Mouse (Mus musculus): ENCODE measurements around the gene Qrfp.

Qrfp gene

GRCm38 (mm10) chr2:31810444-31810843 lies at the start of gene Qrfp:
TSS of gene Qrfp (minus strand) at chr2:31810580.
- no peak for DNase-seq (ENCODE audit: low spot score in 2 of 2)

DNA sequence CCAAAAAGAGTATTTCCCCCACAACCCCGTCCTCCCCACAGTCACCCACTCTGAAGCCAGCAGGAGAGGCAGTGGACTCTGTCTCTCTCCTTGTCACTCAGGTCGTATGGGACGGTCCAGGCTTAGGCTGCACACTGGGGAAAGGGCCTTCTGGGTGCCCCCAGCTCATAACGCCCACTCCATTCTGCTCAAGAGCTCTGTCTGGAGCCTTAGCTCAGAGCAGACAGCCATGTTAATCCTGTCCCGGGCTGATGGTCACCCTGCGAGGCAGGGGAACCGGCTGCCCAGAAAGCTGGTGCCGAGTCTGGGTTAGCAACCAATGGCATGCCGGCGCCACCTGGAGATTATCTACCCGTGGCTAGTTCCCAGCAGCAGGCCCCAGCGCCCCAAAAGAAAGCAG lies 48.1 kb upstream of the Qrfp start:
- DNase-seq (ENCODE audit: low spot score in 2 of 2) = no peak

DNA sequence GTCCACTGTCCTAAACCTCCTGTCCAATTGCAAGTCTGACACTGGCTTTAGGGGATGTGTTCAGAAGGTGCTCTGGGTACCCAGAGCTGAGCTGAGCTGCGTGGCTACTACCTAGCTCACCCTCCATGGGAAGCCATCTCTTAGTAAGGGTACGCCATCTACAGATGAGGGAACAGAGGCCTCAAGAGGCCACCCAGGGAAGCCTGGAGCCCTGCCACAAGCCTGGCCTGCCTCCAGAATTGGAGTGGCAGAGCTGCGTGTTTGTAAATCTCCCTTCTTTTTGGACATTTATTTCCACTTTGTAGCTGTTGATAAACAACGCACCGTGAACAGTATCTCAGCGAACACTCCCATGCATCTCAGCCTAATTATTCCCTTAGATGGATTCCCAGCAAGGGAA lies 46.8 kb upstream of the Qrfp start:
- DNase-seq (ENCODE audit: low spot score in 2 of 2) = no peak

DNA sequence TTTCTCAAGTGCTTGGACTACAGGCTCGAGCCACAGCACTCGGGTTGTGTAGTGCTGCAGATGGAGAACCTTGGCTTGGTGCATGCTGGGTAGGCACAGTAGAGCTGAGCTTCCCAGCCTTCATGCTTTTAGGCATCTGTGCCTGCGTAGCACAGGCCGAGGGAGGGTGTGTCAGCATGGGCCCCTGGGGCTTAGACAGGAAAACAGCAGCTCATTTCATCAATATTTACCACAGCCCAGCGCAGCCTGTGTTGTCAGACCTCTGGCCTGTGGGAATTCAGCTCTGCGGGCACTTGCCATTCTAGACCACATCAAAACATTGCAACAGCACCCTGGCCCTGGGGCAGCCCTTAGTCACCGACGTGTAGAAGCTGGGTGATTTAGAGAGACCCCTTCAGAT lies 45.6 kb upstream of the Qrfp start:
- no peak for DNase-seq (ENCODE audit: low spot score in 2 of 2)

DNA sequence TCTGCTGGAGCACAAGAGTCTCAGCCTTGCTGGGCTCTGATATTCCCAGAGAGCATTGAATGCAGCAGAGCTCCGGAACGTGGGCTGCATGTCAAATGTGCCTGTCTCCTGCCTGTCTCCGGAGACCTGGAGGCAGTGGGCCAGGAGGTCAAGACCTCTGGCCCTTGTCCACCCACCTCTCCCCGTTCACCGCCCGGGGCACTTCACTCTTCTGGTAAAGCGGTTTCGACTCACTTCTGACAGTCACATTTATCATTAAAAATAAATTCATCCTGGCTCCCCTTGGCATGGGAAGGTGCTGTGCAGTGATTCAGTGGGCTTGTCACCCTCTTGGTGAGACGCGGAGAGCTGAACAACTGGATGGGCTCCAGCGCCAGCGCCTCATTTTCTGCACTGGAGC lies 39.8 kb upstream of the Qrfp start:
- no peak for DNase-seq (ENCODE audit: low spot score in 2 of 2)

DNA sequence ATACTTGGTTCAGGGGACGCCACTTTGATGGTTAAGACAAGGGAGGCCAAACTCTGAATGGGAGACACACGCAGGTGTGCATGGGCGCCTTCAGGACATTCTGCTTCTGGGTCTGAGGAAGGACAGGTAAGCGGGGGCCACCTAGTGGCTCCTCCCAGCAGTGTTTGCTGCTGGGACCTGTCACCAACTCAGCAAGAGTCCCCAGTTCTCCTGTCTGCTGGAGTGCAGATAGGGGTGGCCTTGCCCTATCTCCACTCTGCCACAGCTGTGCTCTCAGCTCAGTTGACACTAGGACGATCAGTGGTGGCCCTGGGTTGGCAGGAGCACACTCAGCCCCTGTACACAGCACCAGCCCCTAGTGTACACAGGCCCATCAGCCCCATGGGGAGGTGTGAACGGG lies 37.5 kb upstream of the Qrfp start:
- DNase-seq (ENCODE audit: low spot score in 2 of 2) = no peak

GRCm38 (mm10) chr2:31846692-31847660 lies 36.6 kb upstream of the Qrfp start:
- no peak for DNase-seq (ENCODE audit: low spot score in 2 of 2)

DNA sequence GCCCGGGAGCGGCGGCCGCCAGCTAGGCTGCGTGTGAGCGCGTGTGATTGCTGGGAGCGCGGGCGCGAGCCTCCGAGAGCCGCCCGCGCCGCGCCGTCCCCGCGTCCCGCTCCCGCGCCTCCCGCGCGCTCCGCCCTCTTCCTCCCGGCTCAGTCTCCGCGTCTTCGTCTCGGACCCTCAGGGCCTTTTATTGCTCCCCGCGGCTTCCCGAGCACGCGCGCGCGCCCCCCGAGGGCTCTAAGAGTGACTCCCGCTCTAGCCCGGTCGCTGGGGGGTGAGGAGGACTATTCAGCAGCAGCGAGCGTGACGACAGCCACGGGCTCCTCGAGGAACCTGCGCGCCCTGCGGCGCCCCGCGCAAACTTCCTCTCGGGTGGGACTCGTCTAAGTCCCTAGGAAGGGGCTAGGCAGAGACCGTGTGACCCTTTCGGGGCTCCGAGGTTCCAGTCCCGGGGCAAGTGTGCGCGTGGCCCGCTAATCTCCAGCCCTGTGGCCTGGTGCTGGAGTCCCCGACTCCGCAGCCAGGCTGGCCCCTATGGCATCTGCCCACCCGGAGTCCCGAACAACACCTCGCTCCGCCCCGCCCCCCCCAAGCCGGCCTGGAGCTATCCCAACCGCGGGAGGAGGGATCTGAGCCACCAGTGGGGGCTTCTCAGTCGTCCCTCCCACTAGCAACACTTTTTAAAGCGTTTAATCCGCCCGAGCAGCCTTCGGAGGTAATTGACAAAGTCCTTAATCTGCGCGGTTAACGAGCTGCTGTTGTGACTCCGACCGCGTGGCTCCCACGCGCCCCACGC lies 35.7 kb upstream of the Qrfp start, which contains the start of gene Fibcd1:
Gene Fibcd1, minus strand, starts transcription at position 110 of the 796 bp plus-strand sequence.
- no peak for DNase-seq (ENCODE audit: low spot score in 2 of 2)

DNA sequence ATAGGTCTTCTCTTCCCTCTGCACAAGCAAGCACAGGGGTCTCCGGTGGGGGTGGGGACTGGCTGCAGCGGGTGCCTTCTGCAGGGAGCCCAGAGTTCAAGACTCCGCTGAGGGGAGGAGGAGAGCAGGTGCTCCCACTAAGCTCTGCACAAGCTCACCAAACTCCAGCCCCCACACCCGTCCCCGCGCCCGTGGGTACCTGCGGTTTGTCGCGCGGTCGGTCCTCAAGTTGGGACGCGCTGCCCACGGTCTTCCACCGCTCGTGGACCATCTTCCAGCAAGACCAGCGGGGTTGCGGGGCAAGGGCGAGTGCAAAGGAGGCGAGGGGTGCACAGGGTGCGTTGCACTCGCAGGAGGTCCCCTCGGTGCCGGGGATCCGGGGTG lies 35.1 kb upstream of the Qrfp start:
- DNase-seq (ENCODE audit: low spot score in 2 of 2) = no peak

DNA sequence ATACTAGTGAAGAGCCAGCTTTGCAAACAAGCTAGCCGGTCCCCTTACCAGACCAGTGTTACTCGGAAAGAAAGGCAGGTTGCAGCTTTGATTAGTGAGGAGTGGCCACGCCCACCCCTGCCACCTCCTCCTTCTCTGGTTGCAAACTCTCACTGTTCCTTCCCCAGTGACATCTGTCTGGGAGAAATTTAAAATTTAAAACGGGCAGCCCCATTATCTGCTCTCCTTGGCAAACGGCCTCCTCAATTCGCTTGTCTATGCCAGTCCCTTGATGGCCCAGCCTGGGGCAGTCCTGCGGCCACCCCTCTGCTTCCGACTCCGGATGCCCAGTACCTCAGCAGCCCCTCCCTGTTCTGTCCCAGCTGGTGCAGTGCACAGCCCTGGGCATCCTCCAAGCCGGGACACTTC lies 34.4 kb upstream of the Qrfp start:
- DNase-seq (ENCODE audit: low spot score in 2 of 2) = no peak

- no peak for DNase-seq (ENCODE audit: low spot score in 2 of 2)
Measured at GRCm38 (mm10) chr2:31838868-31839267, 28.5 kb upstream of the Qrfp start.

DNA sequence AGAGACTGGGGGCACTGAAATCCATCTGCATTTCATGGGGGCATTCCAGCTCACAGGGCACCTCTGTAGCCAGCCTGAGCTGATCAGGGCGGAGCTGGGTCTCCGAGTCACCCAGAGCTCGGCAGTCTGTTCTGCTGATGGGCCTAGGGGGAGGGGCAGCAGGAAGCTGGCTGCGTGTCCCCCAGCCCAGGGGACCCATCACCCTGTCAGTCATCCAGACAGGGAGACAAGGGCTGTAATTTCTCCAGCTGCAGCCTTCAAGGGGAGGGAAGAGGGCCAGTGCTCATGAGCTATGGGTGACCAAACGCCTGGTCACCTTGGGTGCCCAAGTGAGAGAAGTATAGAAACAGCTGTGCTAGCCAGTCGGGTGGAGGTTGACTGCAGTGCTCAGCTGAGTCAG lies 26.6 kb upstream of the Qrfp start:
- no peak for DNase-seq (ENCODE audit: low spot score in 2 of 2)

GRCm38 (mm10) chr2:31836091-31836490 lies 25.7 kb upstream of the Qrfp start:
- no peak for DNase-seq (ENCODE audit: low spot score in 2 of 2)

DNA sequence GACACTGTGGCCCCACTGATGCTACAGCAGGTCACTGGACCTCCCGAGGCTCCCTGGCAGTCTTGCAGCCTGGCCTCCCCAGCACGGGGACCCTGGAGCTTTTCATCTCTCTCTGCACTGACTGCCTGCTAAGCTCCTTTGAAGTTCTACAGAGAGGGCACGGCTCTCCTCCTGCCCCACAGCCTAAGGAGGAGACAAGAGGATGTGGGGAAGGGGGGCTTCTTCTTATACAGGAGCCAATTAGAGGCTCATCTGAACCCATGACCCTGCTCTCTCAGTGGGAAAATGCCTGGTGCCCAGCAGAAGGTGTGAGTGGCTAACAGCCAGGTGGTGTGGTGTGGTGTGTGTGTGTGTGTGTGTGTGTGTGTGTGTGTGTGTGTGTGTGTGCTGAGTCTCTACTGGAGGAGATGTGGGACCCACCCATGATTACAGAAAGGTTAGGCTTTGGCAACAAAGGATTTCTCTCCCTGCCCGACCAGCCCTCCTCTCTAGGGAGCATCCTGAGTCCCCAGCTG lies 18.0 kb upstream of the Qrfp start:
- no peak for DNase-seq (ENCODE audit: low spot score in 2 of 2)

DNA sequence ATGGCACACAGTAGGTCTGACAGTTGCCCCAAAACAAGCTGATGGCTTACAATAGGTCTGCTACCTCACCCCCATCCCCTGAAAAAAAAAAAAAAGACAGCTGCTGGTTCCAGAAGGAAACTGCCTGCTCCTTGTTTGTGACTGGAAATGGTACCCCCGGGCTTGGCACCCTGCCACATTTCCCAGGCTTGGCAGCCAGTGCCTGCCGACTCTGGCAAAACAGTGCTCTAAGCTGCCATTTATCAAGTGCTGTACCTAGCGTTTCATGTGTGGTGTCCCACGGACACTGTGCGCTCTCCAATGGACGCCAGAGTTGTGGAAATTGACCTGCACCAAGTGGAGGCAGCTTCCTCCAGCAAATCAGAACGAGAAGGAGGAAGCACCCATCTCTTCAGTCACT lies 17.5 kb upstream of the Qrfp start:
- DNase-seq (ENCODE audit: low spot score in 2 of 2) = no peak

- DNase-seq (ENCODE audit: low spot score in 2 of 2) = no peak
Measured at GRCm38 (mm10) chr2:31826094-31827085, 16.0 kb upstream of the Qrfp start.

GRCm38 (mm10) chr2:31825469-31825911 lies 15.1 kb upstream of the Qrfp start:
- DNase-seq (ENCODE audit: low spot score in 2 of 2) = no peak

DNA sequence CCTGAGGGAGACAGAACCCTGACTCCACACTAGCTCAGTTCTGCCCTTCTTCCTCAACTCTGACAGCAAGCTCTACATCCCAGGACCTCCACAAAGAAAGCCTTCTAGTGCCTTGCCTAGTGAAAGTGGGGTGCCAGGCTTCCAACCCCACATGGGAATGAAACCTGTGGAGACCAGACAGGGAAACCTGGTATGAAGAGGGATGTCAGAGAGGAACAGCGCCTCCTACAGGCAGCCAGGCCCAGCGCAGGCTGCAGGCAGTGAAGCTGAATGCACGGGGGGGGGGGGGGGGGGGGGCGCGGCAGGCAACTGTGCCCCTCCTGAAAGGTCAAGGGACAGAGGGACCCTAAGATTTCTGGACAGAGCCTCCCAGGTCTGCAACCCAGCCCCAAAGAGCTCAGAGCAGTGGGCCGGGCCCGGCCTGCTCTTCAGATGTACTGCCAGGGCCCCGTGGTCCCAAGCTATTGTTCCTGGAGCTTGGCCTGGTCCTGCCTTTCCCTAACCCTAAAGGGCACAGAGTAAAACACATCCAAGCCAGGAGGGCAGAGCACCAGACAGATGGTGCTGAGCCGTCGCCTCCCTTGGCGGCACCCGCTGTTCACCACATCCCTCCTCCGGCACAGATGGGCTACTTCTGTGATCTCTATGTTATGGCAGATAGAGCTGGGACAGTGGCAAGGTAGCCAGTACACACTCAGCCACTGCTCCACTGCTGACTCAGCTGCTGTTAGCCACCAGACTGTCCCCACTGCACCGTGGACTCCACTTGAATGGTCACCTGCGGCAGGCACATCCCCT lies 13.8 kb upstream of the Qrfp start:
- DNase-seq (ENCODE audit: low spot score in 2 of 2) = no peak

DNA sequence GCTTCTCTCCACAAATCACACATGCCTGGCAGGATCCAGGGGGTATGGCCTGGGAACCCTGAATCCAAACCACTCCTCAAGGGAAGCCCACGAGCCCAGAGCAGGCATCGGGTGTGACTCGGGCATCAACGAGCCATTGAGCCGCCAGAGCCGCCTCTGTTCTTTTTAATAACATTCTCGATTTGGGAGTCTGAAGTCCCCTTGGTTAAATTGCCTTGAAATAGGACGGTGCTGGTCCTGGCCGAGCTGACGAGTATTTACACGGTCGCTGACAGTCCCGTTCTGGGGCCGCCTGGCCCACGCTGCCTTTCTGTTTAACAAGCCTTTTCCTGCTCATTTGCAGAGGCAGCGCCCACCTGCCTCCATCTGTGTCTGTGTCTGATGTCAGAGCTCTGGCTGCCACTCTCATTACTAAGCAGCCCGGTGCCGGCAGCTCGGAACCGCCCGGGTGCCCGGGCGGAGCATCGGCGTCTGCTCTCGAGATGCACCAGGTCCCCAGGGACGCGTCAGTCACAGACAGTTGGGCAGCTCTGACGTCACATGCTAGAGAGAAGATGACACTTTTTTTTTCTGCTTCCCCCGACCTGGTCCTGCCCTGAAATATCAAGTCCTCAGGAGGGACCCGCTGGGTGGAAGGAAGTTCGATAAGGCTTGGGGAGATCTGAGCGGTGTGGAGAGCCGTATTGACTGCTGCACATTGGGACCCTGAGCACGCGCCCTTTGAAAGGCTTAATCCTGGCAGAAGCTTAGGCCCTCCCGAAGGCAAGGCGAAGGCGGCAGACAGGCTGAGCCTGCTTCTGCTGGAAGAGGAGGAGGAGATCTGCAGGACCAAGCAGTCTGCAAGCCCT lies 12.4 kb upstream of the Qrfp start:
- DNase-seq (ENCODE audit: low spot score in 2 of 2) = no peak
